Mouse (Mus musculus): ENCODE data around the gene Arhgap23. TPM values are rescaled to one million over a fixed set of nuclear protein-coding genes. Genes with fewer than 3 reads are reported as not detected.

Arhgap23 gene
- polyA plus RNA-seq, 1 experiment from 2014 or later: 7.8 TPM

GRCm38 (mm10) chr11:97401686-97402435 lies 13.5 kb upstream of the Arhgap23 start:
- WGBS: 81% methylated on average over 3 of the region's 3 CpGs
- no peaks in the 10 kb centered on the region; the same call in 1 of the 2 replicates for H3K27me3 ChIP-seq (ENCODE audit: control insufficient read depth, insufficient read depth, low read length)
- no peaks in the 10 kb centered on the region for H3K9me3 ChIP-seq (ENCODE audit: control insufficient read depth, low read length)
- H3K4me3 ChIP-seq (replicated peaks; ENCODE audit: low read depth, low read length): no peak overlapping the region
- no peak for ATAC-seq (ENCODE audit: low FRiP score, low TSS enrichment)
- DNase-seq: no peak
- 0 out of 2 replicates have a peak, but pooled peaks cover 4% of the 10 kb centered on the region for H3K36me3 ChIP-seq (ENCODE audit: control insufficient read depth, insufficient read depth, low read length)
- no peak overlapping the region for H3K4me2 ChIP-seq (ENCODE audit: low read length)
- peaks cover 24% of the 10 kb centered on the region for H3K4me1 ChIP-seq (ENCODE audit: control insufficient read depth, insufficient read depth, low read length)
- no peak overlapping the region for H3K9ac ChIP-seq (replicated peaks; ENCODE audit: low read length)
- peak overlapping the region; percentile 20; the same call in 1 of the 2 replicates for H3K27ac ChIP-seq (replicated peaks; ENCODE audit: low read depth, low read length)

DNA sequence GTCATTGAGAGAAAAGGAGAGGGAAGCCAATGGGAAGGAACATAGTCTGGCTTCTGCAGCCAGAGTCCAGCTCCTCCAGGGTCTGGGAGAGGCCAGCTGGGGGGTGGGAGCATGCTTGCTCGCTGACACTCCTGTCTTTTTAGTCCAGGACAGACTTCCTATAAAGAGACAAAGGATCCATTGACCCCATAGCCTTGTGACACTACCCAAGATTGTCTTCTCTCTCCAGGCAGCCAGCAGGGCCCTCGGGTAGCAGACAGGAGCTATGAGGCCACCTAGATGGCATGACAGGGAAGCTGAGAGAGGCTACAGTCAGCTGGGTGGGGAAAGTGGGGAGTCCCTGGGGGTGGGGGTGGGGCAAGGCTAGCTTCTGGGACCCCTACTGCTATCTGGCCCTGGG lies 12.6 kb upstream of the Arhgap23 start:
- H3K9ac ChIP-seq (replicated peaks; ENCODE audit: low read length): no peak overlapping the region
- H3K36me3 ChIP-seq (ENCODE audit: control insufficient read depth, insufficient read depth, low read length): no peaks in the 10 kb centered on the region
- H3K4me3 ChIP-seq (replicated peaks; ENCODE audit: low read depth, low read length): no peak overlapping the region
- no peak overlapping the region for H3K27ac ChIP-seq (replicated peaks; ENCODE audit: low read depth, low read length)
- DNase-seq (no peak), ATAC-seq (ENCODE audit: low FRiP score, low TSS enrichment) (no peak)
- 12% methylated on average over 2 of the region's 2 CpGs for WGBS
- H3K9me3 ChIP-seq (ENCODE audit: control insufficient read depth, low read length): no peaks in the 10 kb centered on the region
- H3K4me1 ChIP-seq (ENCODE audit: control insufficient read depth, insufficient read depth, low read length): peaks cover 24% of the 10 kb centered on the region
- no peak overlapping the region for H3K4me2 ChIP-seq (ENCODE audit: low read length)
- no peaks in the 10 kb centered on the region; the same call in 1 of the 2 replicates for H3K27me3 ChIP-seq (ENCODE audit: control insufficient read depth, insufficient read depth, low read length)

DNA sequence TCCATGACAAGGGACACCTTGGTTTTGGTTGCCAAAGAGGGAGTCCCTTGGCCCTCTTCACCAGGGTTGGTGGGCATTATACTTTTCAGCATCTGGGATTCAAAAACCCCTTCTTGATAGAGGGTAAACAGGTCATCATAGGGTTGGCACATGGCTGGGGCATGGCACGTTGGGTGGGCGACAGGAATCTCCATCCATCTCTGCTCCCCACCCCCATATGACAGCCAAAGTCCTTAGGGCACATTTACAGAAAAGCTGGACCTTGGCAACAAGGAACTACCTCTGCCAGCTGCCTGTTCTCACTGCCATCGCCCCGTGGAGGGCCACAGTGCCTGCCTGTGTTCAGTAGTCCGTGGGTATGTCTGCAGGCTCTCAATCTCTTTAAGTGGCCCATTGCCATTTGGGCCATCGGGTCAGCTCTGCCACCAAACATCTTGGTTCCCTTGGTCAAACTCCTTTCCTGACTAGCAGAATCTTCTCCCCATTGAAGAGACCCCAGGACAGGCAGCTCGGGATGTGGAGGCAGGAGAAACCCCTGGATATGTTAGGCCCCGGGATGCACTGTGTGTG lies 11.6 kb upstream of the Arhgap23 start:
- peak overlapping the region; percentile 59 for H3K4me3 ChIP-seq (replicated peaks; ENCODE audit: low read depth, low read length)
- no peaks in the 10 kb centered on the region for H3K9me3 ChIP-seq (ENCODE audit: control insufficient read depth, low read length)
- DNase-seq (no peak), ATAC-seq (ENCODE audit: low FRiP score, low TSS enrichment) (no peak)
- no peak overlapping the region for H3K27ac ChIP-seq (replicated peaks; ENCODE audit: low read depth, low read length)
- no peaks in the 10 kb centered on the region for H3K36me3 ChIP-seq (ENCODE audit: control insufficient read depth, insufficient read depth, low read length)
- H3K27me3 ChIP-seq (ENCODE audit: control insufficient read depth, insufficient read depth, low read length): no peaks in the 10 kb centered on the region; the same call in 1 of the 2 replicates
- 46% methylated on average over 8 of the region's 8 CpGs for WGBS
- peak overlapping the region; percentile 97 for H3K4me2 ChIP-seq (ENCODE audit: low read length)
- peaks cover 24% of the 10 kb centered on the region for H3K4me1 ChIP-seq (ENCODE audit: control insufficient read depth, insufficient read depth, low read length)
- H3K9ac ChIP-seq (replicated peaks; ENCODE audit: low read length): no peak overlapping the region

DNA sequence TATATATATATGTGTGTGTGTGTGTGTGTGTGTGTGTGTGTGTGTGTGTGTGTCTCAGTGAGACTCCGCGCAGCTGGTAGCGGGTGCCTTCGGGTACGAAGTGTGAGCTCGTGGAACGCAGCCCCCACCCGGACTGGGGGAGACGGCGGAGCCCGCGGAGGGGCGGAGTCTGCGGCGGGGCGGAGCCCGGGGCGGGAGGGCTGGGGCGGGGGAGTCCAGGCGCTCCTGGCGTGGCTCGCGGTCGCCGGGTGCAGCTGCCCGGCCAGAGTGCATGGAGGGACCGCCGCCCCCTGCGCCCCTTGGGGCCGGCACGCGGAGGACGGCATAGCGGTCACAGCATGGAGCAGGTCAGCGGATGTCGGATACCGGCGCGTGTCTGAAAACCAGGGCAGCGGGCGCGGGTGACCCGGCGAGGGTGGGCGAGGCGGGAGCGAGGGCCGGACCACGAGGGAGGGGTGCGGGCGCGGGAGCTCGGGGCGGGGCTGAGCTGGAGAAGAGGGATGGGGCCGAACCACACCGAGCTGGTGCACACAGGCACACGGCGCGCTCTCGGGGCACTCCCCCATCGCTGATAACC lies 11.1 kb upstream of the Arhgap23 start:
- under 1% methylated on average over 56 of the region's 61 CpGs for WGBS
- Histone ChIP-seq H3K9me3 (ENCODE audit: control insufficient read depth, low read length) (no peaks in the 10 kb centered on the region), H3K4me1 (ENCODE audit: control insufficient read depth, insufficient read depth, low read length) (peaks cover 24% of the 10 kb centered on the region), H3K36me3 (ENCODE audit: control insufficient read depth, insufficient read depth, low read length) (no peaks in the 10 kb centered on the region), H3K4me2 (ENCODE audit: low read length) (peak overlapping the region; percentile 97), H3K27ac (replicated peaks; ENCODE audit: low read depth, low read length) (peak overlapping the region; percentile 45), H3K4me3 (replicated peaks; ENCODE audit: low read depth, low read length) (peak overlapping the region; percentile 59), H3K9ac (replicated peaks; ENCODE audit: low read length) (peak overlapping the region; percentile 68), H3K27me3 (ENCODE audit: control insufficient read depth, insufficient read depth, low read length) (no peaks in the 10 kb centered on the region; the same call in 1 of the 2 replicates)
- ATAC-seq (ENCODE audit: low FRiP score, low TSS enrichment) (peak; percentile 66), DNase-seq (peak; percentile 77)

- Histone ChIP-seq H3K27ac (replicated peaks; ENCODE audit: low read depth, low read length) (peak overlapping the region; percentile 45), H3K36me3 (ENCODE audit: control insufficient read depth, insufficient read depth, low read length) (no peaks in the 10 kb centered on the region), H3K4me2 (ENCODE audit: low read length) (peak overlapping the region; percentile 97), H3K4me3 (replicated peaks; ENCODE audit: low read depth, low read length) (peak overlapping the region; percentile 59), H3K9ac (replicated peaks; ENCODE audit: low read length) (peak overlapping the region; percentile 68), H3K4me1 (ENCODE audit: control insufficient read depth, insufficient read depth, low read length) (peaks cover 24% of the 10 kb centered on the region), H3K27me3 (ENCODE audit: control insufficient read depth, insufficient read depth, low read length) (no peaks in the 10 kb centered on the region; the same call in 1 of the 2 replicates), H3K9me3 (ENCODE audit: control insufficient read depth, low read length) (no peaks in the 10 kb centered on the region)
- WGBS: 2% methylated on average over 11 of the region's 11 CpGs
- ATAC-seq (ENCODE audit: low FRiP score, low TSS enrichment) (peak; percentile 32; the same call in 1 of the 2 replicates), DNase-seq (peak; percentile 64)
Observed at GRCm38 (mm10) chr11:97404761-97405190, 10.6 kb upstream of the Arhgap23 start.

DNA sequence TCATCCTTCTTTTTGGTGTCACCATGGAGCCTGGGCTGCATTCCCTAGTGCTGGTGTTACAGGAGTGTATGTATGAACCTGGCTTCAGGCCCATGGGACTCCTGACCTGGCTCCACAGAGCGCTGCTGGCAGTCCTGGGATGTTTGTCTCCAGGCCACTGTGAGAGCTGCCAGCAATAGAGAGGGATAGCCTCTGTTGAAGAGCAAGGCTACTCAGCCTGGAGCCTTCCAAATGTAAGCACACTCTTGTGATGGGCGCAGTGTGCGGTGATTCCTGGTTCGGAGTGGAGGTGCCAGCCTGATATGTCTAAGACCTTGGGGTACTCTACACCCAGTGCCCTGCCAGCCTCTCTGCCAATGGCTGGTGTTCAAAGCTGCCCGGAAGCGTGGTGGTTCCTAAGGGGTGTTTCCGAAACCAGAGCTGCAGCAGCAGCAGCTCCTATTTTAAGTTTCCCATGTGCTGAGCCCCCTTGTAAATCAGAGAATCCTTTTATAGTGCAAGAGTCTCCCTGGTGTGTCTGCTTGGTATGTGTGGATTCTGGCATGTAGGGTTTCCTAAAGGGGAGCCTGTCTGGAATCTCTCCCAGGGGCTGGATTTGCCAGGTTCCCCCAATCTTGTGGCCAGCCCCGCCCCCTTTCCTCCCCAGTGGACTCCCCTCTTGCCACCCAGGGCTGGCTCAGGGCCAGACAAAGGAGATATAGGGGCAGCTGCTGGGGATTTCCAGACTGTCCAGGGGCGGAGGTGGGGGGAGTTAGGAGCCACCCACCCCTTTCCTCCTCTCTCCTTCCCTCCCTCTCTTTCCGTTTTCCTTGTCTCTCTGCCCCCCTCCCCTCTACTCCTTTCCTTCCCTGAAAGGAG lies 9.0 kb upstream of the Arhgap23 start:
- no peak overlapping the region for H3K27ac ChIP-seq (replicated peaks; ENCODE audit: low read depth, low read length)
- DNase-seq (no peak), ATAC-seq (ENCODE audit: low FRiP score, low TSS enrichment) (no peak)
- H3K4me3 ChIP-seq (replicated peaks; ENCODE audit: low read depth, low read length): no peak overlapping the region
- peak overlapping the region; percentile 97 for H3K4me2 ChIP-seq (ENCODE audit: low read length)
- peak overlapping the region; percentile 12; the same call in 1 of the 2 replicates for H3K9ac ChIP-seq (replicated peaks; ENCODE audit: low read length)
- H3K9me3 ChIP-seq (ENCODE audit: control insufficient read depth, low read length): no peaks in the 10 kb centered on the region
- peaks cover 20% of the 10 kb centered on the region for H3K4me1 ChIP-seq (ENCODE audit: control insufficient read depth, insufficient read depth, low read length)
- H3K27me3 ChIP-seq (ENCODE audit: control insufficient read depth, insufficient read depth, low read length): no peaks in the 10 kb centered on the region; the same call in 1 of the 2 replicates
- WGBS: 64% methylated on average over 10 of the region's 10 CpGs
- H3K36me3 ChIP-seq (ENCODE audit: control insufficient read depth, insufficient read depth, low read length): no peaks in the 10 kb centered on the region

GRCm38 (mm10) chr11:97407456-97407855 lies 7.9 kb upstream of the Arhgap23 start:
- Histone ChIP-seq H3K4me3 (replicated peaks; ENCODE audit: low read depth, low read length) (no peak overlapping the region), H3K27ac (replicated peaks; ENCODE audit: low read depth, low read length) (no peak overlapping the region), H3K9ac (replicated peaks; ENCODE audit: low read length) (no peak overlapping the region), H3K4me1 (ENCODE audit: control insufficient read depth, insufficient read depth, low read length) (peaks cover 20% of the 10 kb centered on the region), H3K36me3 (ENCODE audit: control insufficient read depth, insufficient read depth, low read length) (no peaks in the 10 kb centered on the region), H3K4me2 (ENCODE audit: low read length) (no peak overlapping the region), H3K9me3 (ENCODE audit: control insufficient read depth, low read length) (no peaks in the 10 kb centered on the region), H3K27me3 (ENCODE audit: control insufficient read depth, insufficient read depth, low read length) (no peaks in the 10 kb centered on the region; the same call in 1 of the 2 replicates)
- no peak for ATAC-seq (ENCODE audit: low FRiP score, low TSS enrichment)
- no peak for DNase-seq
- WGBS: 78% methylated on average over 3 of the region's 3 CpGs

DNA sequence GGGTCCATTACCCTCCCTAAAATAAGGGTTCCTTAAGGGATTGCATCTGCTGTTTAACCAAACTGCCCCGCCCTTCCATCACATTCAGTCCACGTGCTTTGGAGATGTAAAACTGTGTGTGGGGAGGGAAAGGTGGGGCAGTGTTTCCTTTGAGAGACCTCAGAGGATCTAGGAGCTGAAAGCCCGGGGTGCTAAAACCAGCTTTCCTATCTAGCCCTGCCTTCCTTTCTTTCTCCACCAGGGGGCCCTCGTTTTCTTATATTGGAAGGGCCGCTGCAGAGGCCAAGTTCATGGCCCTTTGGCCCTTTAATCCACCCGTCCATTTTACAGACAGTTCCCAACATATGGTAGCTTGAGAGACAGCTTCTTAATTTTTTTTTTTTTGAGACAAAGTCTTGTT lies 7.2 kb upstream of the Arhgap23 start:
- ATAC-seq (ENCODE audit: low FRiP score, low TSS enrichment) (no peak), DNase-seq (peak; percentile 88)
- H3K9me3 ChIP-seq (ENCODE audit: control insufficient read depth, low read length): no peaks in the 10 kb centered on the region
- H3K27ac ChIP-seq (replicated peaks; ENCODE audit: low read depth, low read length): no peak overlapping the region
- H3K4me3 ChIP-seq (replicated peaks; ENCODE audit: low read depth, low read length): no peak overlapping the region
- peaks cover 20% of the 10 kb centered on the region for H3K4me1 ChIP-seq (ENCODE audit: control insufficient read depth, insufficient read depth, low read length)
- WGBS: 1% methylated on average over 6 of the region's 6 CpGs
- H3K36me3 ChIP-seq (ENCODE audit: control insufficient read depth, insufficient read depth, low read length): no peaks in the 10 kb centered on the region
- H3K27me3 ChIP-seq (ENCODE audit: control insufficient read depth, insufficient read depth, low read length): no peaks in the 10 kb centered on the region; the same call in 1 of the 2 replicates
- H3K9ac ChIP-seq (replicated peaks; ENCODE audit: low read length): no peak overlapping the region
- no peak overlapping the region for H3K4me2 ChIP-seq (ENCODE audit: low read length)

Measured in midbrain, embryonic 14.5 days (tissue).